Mouse (Mus musculus) spleen, adult 2 months (tissue): Measurements from ENCODE around the gene Zwilch.

Experiments
- CTCF ChIP-seq: fragments of 200-500 bp; IDR thresholded peaks from 2 replicates; pipeline ENCODE4 v1.5.1; 2011; ENCODE audit warnings: mild to moderate bottlenecking, inconsistent platforms; ENCODE audit not compliant: insufficient read depth, insufficient read length, insufficient replicate concordance; ENCODE audit errors: extremely low read depth
- POLR2A ChIP-seq: fragments of 200-500 bp; IDR thresholded peaks from 2 replicates; pipeline ENCODE4 v1.6.1; 2011; ENCODE audit warnings: low read depth, low read length, inconsistent platforms

DNA sequence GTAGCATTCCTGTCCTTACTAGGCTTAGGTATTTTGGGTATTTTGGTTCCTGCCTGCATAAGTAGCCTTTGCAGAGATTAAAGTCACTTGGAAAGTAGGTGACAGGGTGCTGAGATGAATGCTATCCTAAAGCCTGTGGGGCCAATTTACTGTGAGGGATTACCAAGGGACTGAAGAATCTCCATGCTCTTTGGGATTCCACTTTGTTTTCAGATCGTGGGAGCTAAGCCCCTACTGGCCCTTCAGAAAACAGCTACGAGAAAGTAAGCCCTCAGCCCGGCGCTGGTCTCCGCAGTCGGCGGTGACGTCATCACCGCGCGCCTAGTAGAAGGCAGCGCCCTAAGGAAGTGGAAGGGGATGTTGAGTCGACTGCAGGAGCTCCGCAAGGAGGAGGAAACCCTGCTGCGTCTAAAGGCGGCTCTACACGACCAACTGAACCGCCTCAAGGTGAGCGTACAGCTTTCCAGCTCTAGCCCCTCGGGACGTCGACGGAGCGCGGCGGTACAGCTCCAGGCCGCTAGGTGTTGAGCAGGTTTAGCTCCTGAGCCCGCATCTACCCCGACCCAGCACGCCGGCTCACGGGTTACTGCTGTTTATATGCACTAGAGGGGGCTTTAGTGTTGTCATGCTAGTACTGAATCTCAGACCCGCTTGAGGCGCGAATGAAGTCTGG, 6.2 kb upstream of the Zwilch start, which contains the start of gene Snapc5:
- TF ChIP-seq CTCF, result peak; percentile 23; the same call in 1 of the 2 replicates
- peak; percentile 74 for TF ChIP-seq POLR2A
